Mouse (Mus musculus) liver, embryonic 13.5 days (tissue): ENCODE measurements around the gene Cfdp1. TPM values are rescaled to one million over a fixed set of nuclear protein-coding genes. Genes with fewer than 3 reads are reported as not detected.
"Not testable (repeated sequence)": the region's sequence is repeated elsewhere in the genome, so short reads cannot be mapped to it uniquely, and the experiment has no call there.

ENCODE experiments used
- ATAC-seq: fragments of 200-750 bp; cut with Nextera tagmentation; 2 replicates; pipeline ENCODE4 v1.8.0; 2017; ENCODE audit warnings: low read depth, mild to moderate bottlenecking, moderate number of reproducible peaks, moderate library complexity
- DNase-seq: peaks from one replicate; pipeline ENCODE4 v3.0.0; 2022
- H3K27ac ChIP-seq: fragments of 300-500 bp; sonication (generic); 2 replicates; pipeline ENCODE4 v1.5.1; 2015; ENCODE audit warnings: moderate library complexity, mild to moderate bottlenecking, inconsistent platforms
- H3K27me3 ChIP-seq: fragments of 300-500 bp; sonication (generic); 2 replicates; pipeline ENCODE4 v1.6.1; 2015; ENCODE audit warnings: mild to moderate bottlenecking, inconsistent platforms
- H3K36me3 ChIP-seq: fragments of 300-500 bp; sonication (generic); 2 replicates; pipeline ENCODE4 v1.6.1; 2015; ENCODE audit warnings: mild to moderate bottlenecking, inconsistent platforms
- H3K4me1 ChIP-seq: fragments of 300-500 bp; sonication (generic); replicated peaks from 2 replicates; pipeline ENCODE4 v1.6.1; 2015; ENCODE audit warnings: inconsistent platforms
- H3K4me2 ChIP-seq: fragments of 300-500 bp; sonication (generic); 2 replicates; pipeline ENCODE4 v1.6.1; 2015; ENCODE audit warnings: inconsistent platforms, mild to moderate bottlenecking, moderate library complexity
- H3K4me3 ChIP-seq: fragments of 300-500 bp; sonication (generic); replicated peaks from 2 replicates; pipeline ENCODE4 v1.5.1; 2015; ENCODE audit warnings: mild to moderate bottlenecking, inconsistent platforms
- H3K9ac ChIP-seq: fragments of 300-500 bp; sonication (generic); 2 replicates; pipeline ENCODE4 v1.6.1; 2015; ENCODE audit warnings: mild to moderate bottlenecking, inconsistent platforms
- H3K9me3 ChIP-seq: fragments of 300-500 bp; sonication (generic); replicated peaks from 2 replicates; pipeline ENCODE4 v1.6.1; 2016; ENCODE audit warnings: inconsistent platforms
- WGBS: fragments of 180-500 bp; shearing (Covaris S2); methylation state at CpG from one replicate; pipeline ENCODE4 v1.1.7; 2015; ENCODE audit not compliant: insufficient replicate concordance; 5-methylcytosine and 5-hydroxymethylcytosine counted together
- polyA plus RNA-seq: library from polyadenylated mRNA; unstranded; fragments of >200 nt; fragmentation: Nextera tagmentation; extraction: Ambion mirVana; gene quantifications from 2 replicates; pipeline ENCODE4 v1.2.1, GENCODE M21; 2015

Cfdp1 gene
- polyA plus RNA-seq, 1 experiment from 2014 or later, result 113 TPM

- Histone ChIP-seq H3K9me3 (no peaks in the 10 kb centered on the region), H3K4me3 (no peak overlapping the region), H3K36me3 (no peaks in the 10 kb centered on the region), H3K9ac (no peak overlapping the region), H3K27ac (no peak overlapping the region), H3K4me1 (peaks cover 35% of the 10 kb centered on the region), H3K27me3 (no peaks in the 10 kb centered on the region), H3K4me2 (no peak overlapping the region)
- ATAC-seq (no peak), DNase-seq (no peak)
- WGBS, result 80% methylated on average over 12 of the region's 12 CpGs
Measured at GRCm38 (mm10) chr8:111855977-111856376, 1.9 kb upstream of the Cfdp1 start.

GRCm38 (mm10) chr8:111853219-111853618, 872 bp downstream of the Cfdp1 start:
- DNase-seq, H3K9me3 ChIP-seq, H3K36me3 ChIP-seq, ATAC-seq, H3K27me3 ChIP-seq: not testable (repeated sequence)
- H3K27ac ChIP-seq, result peak overlapping the region; percentile 68; the same call in 1 of the 2 replicates
- H3K4me2 ChIP-seq, result peak overlapping the region; percentile 96
- H3K9ac ChIP-seq, result peak overlapping the region; percentile 89
- peak overlapping the region; percentile 89 for H3K4me3 ChIP-seq
- WGBS, result 35% methylated on average over 12 of the region's 12 CpGs
- peaks cover 51% of the 10 kb centered on the region for H3K4me1 ChIP-seq

- peaks cover 25% of the 10 kb centered on the region for H3K36me3 ChIP-seq
- no peaks in the 10 kb centered on the region for H3K9me3 ChIP-seq
- WGBS, result 80% methylated on average over 6 of the region's 6 CpGs
- no peak overlapping the region for H3K9ac ChIP-seq
- no peak overlapping the region for H3K4me3 ChIP-seq
- no peak for ATAC-seq
- H3K4me1 ChIP-seq, result peaks cover 32% of the 10 kb centered on the region
- no peak for DNase-seq
- H3K27ac ChIP-seq, result no peak overlapping the region
- H3K4me2 ChIP-seq, result no peak overlapping the region
- no peaks in the 10 kb centered on the region for H3K27me3 ChIP-seq
Measured at GRCm38 (mm10) chr8:111846746-111847145, 7.3 kb downstream of the Cfdp1 start.

GRCm38 (mm10) chr8:111835540-111835939, 18.6 kb downstream of the Cfdp1 start:
- Histone ChIP-seq H3K27me3 (no peaks in the 10 kb centered on the region), H3K9me3 (no peaks in the 10 kb centered on the region), H3K27ac (no peak overlapping the region), H3K4me1 (no peaks in the 10 kb centered on the region; the same call in 1 of the 2 replicates), H3K9ac (no peak overlapping the region), H3K36me3 (peaks cover 59% of the 10 kb centered on the region), H3K4me2 (no peak overlapping the region), H3K4me3 (no peak overlapping the region)
- WGBS, result 58% methylated on average over 1 of the region's 1 CpGs
- DNase-seq (no peak), ATAC-seq (peak; percentile 23; the same call in 1 of the 2 replicates)

- DNase-seq (no peak), ATAC-seq (no peak)
- Histone ChIP-seq H3K4me3 (no peak overlapping the region), H3K27ac (no peak overlapping the region), H3K27me3 (no peaks in the 10 kb centered on the region), H3K4me1 (no peaks in the 10 kb centered on the region; the same call in 1 of the 2 replicates), H3K9me3 (no peaks in the 10 kb centered on the region), H3K4me2 (no peak overlapping the region), H3K36me3 (peaks cover 63% of the 10 kb centered on the region), H3K9ac (no peak overlapping the region)
- 77% methylated on average over 6 of the region's 6 CpGs for WGBS
Measured at GRCm38 (mm10) chr8:111834011-111834410, 20.1 kb downstream of the Cfdp1 start.

GRCm38 (mm10) chr8:111832983-111833382, 21.1 kb downstream of the Cfdp1 start:
- no peaks in the 10 kb centered on the region for H3K9me3 ChIP-seq
- no peak overlapping the region for H3K9ac ChIP-seq
- no peak overlapping the region for H3K27ac ChIP-seq
- no peak for ATAC-seq
- DNase-seq, result no peak
- no peaks in the 10 kb centered on the region for H3K27me3 ChIP-seq
- H3K4me2 ChIP-seq, result no peak overlapping the region
- H3K4me3 ChIP-seq, result no peak overlapping the region
- H3K36me3 ChIP-seq, result peaks cover 66% of the 10 kb centered on the region
- WGBS, result 77% methylated on average over 5 of the region's 5 CpGs
- no peaks in the 10 kb centered on the region; the same call in 1 of the 2 replicates for H3K4me1 ChIP-seq

- H3K36me3 ChIP-seq, result peaks cover 59% of the 10 kb centered on the region
- H3K9ac ChIP-seq, result no peak overlapping the region
- ATAC-seq (no peak), DNase-seq (no peak)
- no peaks in the 10 kb centered on the region for H3K27me3 ChIP-seq
- no peak overlapping the region for H3K27ac ChIP-seq
- no peak overlapping the region for H3K4me2 ChIP-seq
- H3K4me3 ChIP-seq, result no peak overlapping the region
- H3K4me1 ChIP-seq, result no peaks in the 10 kb centered on the region; the same call in 1 of the 2 replicates
- no peaks in the 10 kb centered on the region for H3K9me3 ChIP-seq
- WGBS, result 89% methylated on average over 4 of the region's 4 CpGs
Measured at GRCm38 (mm10) chr8:111831996-111832395, 22.1 kb downstream of the Cfdp1 start.

GRCm38 (mm10) chr8:111828595-111828994, 25.5 kb downstream of the Cfdp1 start:
- Histone ChIP-seq H3K27ac (0 out of 2 replicates have a peak overlapping the region, but pooled peaks have one; percentile 9), H3K4me3 (no peak overlapping the region), H3K4me1 (no peaks in the 10 kb centered on the region; the same call in 1 of the 2 replicates), H3K4me2 (no peak overlapping the region), H3K9ac (no peak overlapping the region), H3K36me3 (peaks cover 72% of the 10 kb centered on the region), H3K9me3 (no peaks in the 10 kb centered on the region), H3K27me3 (no peaks in the 10 kb centered on the region)
- ATAC-seq (no peak), DNase-seq (no peak)
- WGBS, result 77% methylated on average over 6 of the region's 6 CpGs

- Histone ChIP-seq H3K9me3 (no peaks in the 10 kb centered on the region), H3K36me3 (peaks cover 69% of the 10 kb centered on the region), H3K9ac (no peak overlapping the region), H3K4me1 (no peaks in the 10 kb centered on the region; the same call in 1 of the 2 replicates), H3K4me3 (no peak overlapping the region), H3K4me2 (no peak overlapping the region), H3K27ac (no peak overlapping the region), H3K27me3 (0 out of 2 replicates have a peak, but pooled peaks cover 3% of the 10 kb centered on the region)
- ATAC-seq (no peak), DNase-seq (no peak)
- 68% methylated on average over 6 of the region's 6 CpGs for WGBS
Measured at GRCm38 (mm10) chr8:111825219-111825618, 28.9 kb downstream of the Cfdp1 start.

- ATAC-seq (no peak), DNase-seq (no peak)
- Histone ChIP-seq H3K4me3 (no peak overlapping the region), H3K27me3 (0 out of 2 replicates have a peak, but pooled peaks cover 3% of the 10 kb centered on the region), H3K4me2 (no peak overlapping the region), H3K36me3 (peaks cover 66% of the 10 kb centered on the region), H3K27ac (no peak overlapping the region), H3K9ac (no peak overlapping the region), H3K4me1 (no peaks in the 10 kb centered on the region; the same call in 1 of the 2 replicates), H3K9me3 (no peaks in the 10 kb centered on the region)
- 73% methylated on average over 5 of the region's 5 CpGs for WGBS
Measured at GRCm38 (mm10) chr8:111824334-111824733, 29.8 kb downstream of the Cfdp1 start.

- Histone ChIP-seq H3K4me2 (no peak overlapping the region), H3K27ac (no peak overlapping the region), H3K27me3 (0 out of 2 replicates have a peak, but pooled peaks cover 3% of the 10 kb centered on the region), H3K9ac (no peak overlapping the region), H3K36me3 (peaks cover 51% of the 10 kb centered on the region), H3K9me3 (no peaks in the 10 kb centered on the region), H3K4me1 (peaks cover 2% of the 10 kb centered on the region; the same call in 1 of the 2 replicates), H3K4me3 (no peak overlapping the region)
- peak; percentile 8 for DNase-seq
- WGBS, result 34% methylated on average over 10 of the region's 10 CpGs
- ATAC-seq, result 0 out of 2 replicates have a peak, but pooled peaks have one; percentile 26
Measured at GRCm38 (mm10) chr8:111821199-111821598, 32.9 kb downstream of the Cfdp1 start.

- H3K27me3 ChIP-seq, result 0 out of 2 replicates have a peak, but pooled peaks cover 3% of the 10 kb centered on the region
- no peak overlapping the region for H3K4me2 ChIP-seq
- H3K9ac ChIP-seq, result no peak overlapping the region
- no peak overlapping the region for H3K4me3 ChIP-seq
- peak overlapping the region; percentile 34; the same call in 1 of the 2 replicates for H3K27ac ChIP-seq
- DNase-seq (no peak), ATAC-seq (no peak)
- H3K36me3 ChIP-seq, result peaks cover 50% of the 10 kb centered on the region
- WGBS, result 70% methylated on average over 4 of the region's 4 CpGs
- no peaks in the 10 kb centered on the region for H3K9me3 ChIP-seq
- H3K4me1 ChIP-seq, result peaks cover 2% of the 10 kb centered on the region; the same call in 1 of the 2 replicates
Measured at GRCm38 (mm10) chr8:111820691-111821090, 33.4 kb downstream of the Cfdp1 start.
